Comparison of ENCODE assay signal across 18 mouse cellular contexts in genomic region chr9:71175686-71176085, GRCm38 (mm10). TPM values are rescaled to one million over a fixed set of nuclear protein-coding genes. Genes with fewer than 3 reads are reported as not detected.
"Had no signal": no experiment of that assay in that cellular context is flagged by ENCODE, and none has a peak within 500 bp of the region (broad histone marks: within the 10 kb centered on the region; RNA-seq: fewer than 3 reads in every experiment).

No protein-coding gene starts in this region.

- H3K36me3 ChIP-seq: limb, embryonic 12.5 days; limb, embryonic 15.5 days; midbrain, embryonic 12.5 days; midbrain, embryonic 15.5 days; neural tube, embryonic 12.5 days; neural tube, embryonic 15.5 days had no signal

- H3K27me3 ChIP-seq: limb, embryonic 12.5 days; limb, embryonic 15.5 days; midbrain, embryonic 12.5 days; midbrain, embryonic 15.5 days; neural tube, embryonic 12.5 days; neural tube, embryonic 15.5 days had no signal

- H3K4me1 ChIP-seq: limb, embryonic 12.5 days; limb, embryonic 15.5 days; midbrain, embryonic 12.5 days; midbrain, embryonic 15.5 days; neural tube, embryonic 12.5 days; neural tube, embryonic 15.5 days had no signal

- H3K9me3 ChIP-seq: limb, embryonic 12.5 days; limb, embryonic 15.5 days; midbrain, embryonic 12.5 days; midbrain, embryonic 15.5 days; neural tube, embryonic 12.5 days; neural tube, embryonic 15.5 days had no signal

- H3K4me2 ChIP-seq: limb, embryonic 12.5 days; limb, embryonic 15.5 days; lung, embryonic 14.5 days; midbrain, embryonic 12.5 days; midbrain, embryonic 15.5 days; neural tube, embryonic 12.5 days; neural tube, embryonic 15.5 days had no signal

- ATAC-seq: inflammation-experienced regulatory T-cells, adult 6 months; lung, postnatal 0 days; midbrain, embryonic 15.5 days had no signal

- H3K4me3 ChIP-seq: limb, embryonic 12.5 days; limb, embryonic 15.5 days; midbrain, embryonic 12.5 days; midbrain, embryonic 15.5 days; neural tube, embryonic 12.5 days; neural tube, embryonic 15.5 days had no signal

- DNase-seq: kidney, adult 11 months; kidney, adult 8-10 months; kidney, postnatal 14 days; kidney, postnatal 4 days; left cerebral cortex, postnatal 4 days; lung, embryonic 14.5 days; retina, postnatal 1 day; thymus, adult 18-20 months; thymus, postnatal 36 days had no signal

- H3K9ac ChIP-seq: limb, embryonic 12.5 days; limb, embryonic 15.5 days; lung, embryonic 14.5 days; midbrain, embryonic 12.5 days; midbrain, embryonic 15.5 days; neural tube, embryonic 12.5 days; neural tube, embryonic 15.5 days had no signal

- H3K27ac ChIP-seq: limb, embryonic 12.5 days; limb, embryonic 15.5 days; macrophage; midbrain, embryonic 12.5 days; midbrain, embryonic 15.5 days; neural tube, embryonic 12.5 days; neural tube, embryonic 15.5 days had no signal

RNA-seq across cellular contexts. Expression of gene Aqp9, which starts 7.2 kb away (rescaled TPM):
- polyA plus RNA-seq: inflammation-experienced regulatory T-cells, adult 6 months had no signal
